30 mouse cellular contexts compared by ENCODE assay signal in genomic region chr12:110224250-110224649, GRCm38 (mm10). TPM values are rescaled to one million over a fixed set of nuclear protein-coding genes. Genes with fewer than 3 reads are reported as not detected.
A peak's percentile ranks its signal among the peaks of the same experiment; 100 is the strongest.
DNase-seq lines count a peak whose midpoint lies in the region; TF ChIP-seq lines count a peak whose summit lies in the region.
"Had no signal": no experiment of that assay in that cellular context is flagged by ENCODE, and none has a peak within 500 bp of the region (broad histone marks: within the 10 kb centered on the region; RNA-seq: fewer than 3 reads in every experiment).

No protein-coding gene starts in this region.

- no peaks in the 10 kb centered on the region for H3K36me3 ChIP-seq in heart, embryonic 10.5 days
- H3K36me3 ChIP-seq: embryonic facial prominence, embryonic 12.5 days; forebrain, embryonic 15.5 days; heart, embryonic 15.5 days; hindbrain, embryonic 12.5 days; midbrain, embryonic 15.5 days had no signal

- peaks cover 41% of the 10 kb centered on the region for H3K27me3 ChIP-seq in heart, embryonic 10.5 days (ENCODE audit: insufficient read depth, poor library complexity, severe bottlenecking)
- H3K27me3 ChIP-seq: embryonic facial prominence, embryonic 12.5 days; forebrain, embryonic 15.5 days; hindbrain, embryonic 12.5 days; midbrain, embryonic 15.5 days; Patski had no signal

- WGBS in heart, embryonic 10.5 days: 73% methylated on average over 7 of the region's 7 CpGs

- no peak overlapping the region for H3K27ac ChIP-seq in heart, embryonic 10.5 days
- H3K27ac ChIP-seq: embryonic facial prominence, embryonic 12.5 days; forebrain, embryonic 15.5 days; heart, adult 2 months; heart, embryonic 15.5 days; hindbrain, embryonic 12.5 days; kidney, postnatal 0 days; left cerebral cortex, adult 2 months; midbrain, embryonic 15.5 days had no signal

- H3K4me1 ChIP-seq in heart, embryonic 10.5 days: no peaks in the 10 kb centered on the region
- H3K4me1 ChIP-seq: embryonic facial prominence, embryonic 12.5 days; forebrain, embryonic 15.5 days; heart, embryonic 15.5 days; megakaryocyte, embryonic 14.5 days; midbrain, embryonic 15.5 days had no signal

- no peak overlapping the region for H3K4me3 ChIP-seq in heart, embryonic 10.5 days
- H3K4me3 ChIP-seq: embryonic facial prominence, embryonic 12.5 days; erythroblast, embryonic 14.5 days; forebrain, embryonic 15.5 days; heart, adult 2 months; heart, embryonic 15.5 days; hindbrain, embryonic 12.5 days; left cerebral cortex, adult 2 months; megakaryocyte, embryonic 14.5 days; midbrain, embryonic 15.5 days; myocyte had no signal

- no peaks in the 10 kb centered on the region for H3K9me3 ChIP-seq in heart, embryonic 10.5 days
- H3K9me3 ChIP-seq: embryonic facial prominence, embryonic 12.5 days; forebrain, embryonic 15.5 days; heart, embryonic 15.5 days; hindbrain, embryonic 12.5 days; megakaryocyte, embryonic 14.5 days; midbrain, embryonic 15.5 days had no signal

- no peak for TF ChIP-seq CTCF in brain, embryonic 14.5 days (IDR thresholded peaks at IDR 0.05; ENCODE audit: borderline replicate concordance, extremely low read depth, insufficient read depth, insufficient read length)

- TF ChIP-seq POLR2A in brain, embryonic 14.5 days (IDR thresholded peaks at IDR 0.05; ENCODE audit: borderline replicate concordance, extremely low read depth, insufficient read depth, insufficient read length, poor library complexity, severe bottlenecking): no peak

- DNase-seq in adrenal gland, adult 2 months: peak; percentile 70
- DNase-seq in adrenal gland, adult 18-20 months (ENCODE audit: low spot score in 2 of 2): no peak
- DNase-seq in heart, adult 11 months: peak; percentile 93
- DNase-seq in heart, embryonic 10.5 days (ENCODE audit: low spot score): no peak
- DNase-seq in kidney, postnatal 25 days: peak; percentile 36 to 64
- no peak for DNase-seq in kidney, adult 18-20 months
- peak; percentile 37 for DNase-seq in brain, embryonic 14.5 days (ENCODE audit: low read depth)
- DNase-seq in retina, postnatal 1 day: no peak
- DNase-seq: cerebellum, adult 9-10 months; layer of hippocampus, adult 9-11 months; left cerebral cortex, postnatal 4 days; liver; lung, adult 18-20 months; lung, postnatal 14 days; right cerebral cortex, postnatal 14 days; spleen, adult 18-20 months; thymus, postnatal 4 days had no signal

RNA-seq across cellular contexts. Expression of gene Dio3, which starts 54.6 kb away (rescaled TPM):
- 1 to 10 TPM in 1 of 2 experiments, under 1 TPM in 1; 0.58 to 2.3 TPM for total RNA-seq in adrenal gland, adult 2 months (2021)
- polyA plus RNA-seq in adrenal gland, adult 2 months (2012; rRNA removed): 2.6 and 6.0 TPM in 2 replicates
- under 1 TPM; 0.23 to 0.48 TPM for total RNA-seq in adrenal gland, adult 18-20 months (2021)
- 0.25 and 0.47 TPM in 2 replicates for polyA plus RNA-seq in heart, embryonic 10.5 days (2016; fragmentation: Nextera tagmentation; extraction: Ambion mirVana)
- polyA plus RNA-seq in brain, embryonic 14.5 days (2012; rRNA removed): 6.3 and 12.9 TPM in 2 replicates
- total RNA-seq: heart, adult 2 months had no signal
- polyA plus RNA-seq: CD4-positive, CD25-positive, alpha-beta regulatory T cell, adult 4 months; erythroblast, embryonic 14.5 days; heart, embryonic 15.5 days; myocyte had no signal

Comparison
In these comparisons a context has a peak if more than half of its experiments do, and no peak if none do; other contexts are left out.
1. DNase-seq: peak in adrenal gland, adult 2 months (single experiment), heart, adult 11 months (single experiment), kidney, postnatal 25 days (2 of 2) and brain, embryonic 14.5 days (single experiment); none in adrenal gland, adult 18-20 months (0 of 2), heart, embryonic 10.5 days (single experiment), kidney, adult 18-20 months (single experiment) and retina, postnatal 1 day (single experiment).